Mouse (Mus musculus) right cerebral cortex, postnatal 4 days (tissue): Measurements from ENCODE around the gene Ano2.

Experiments
- DNase-seq: peaks from one replicate; pipeline ENCODE4 v3.0.0-alpha.2; 2022

The Ano2 gene

DNA sequence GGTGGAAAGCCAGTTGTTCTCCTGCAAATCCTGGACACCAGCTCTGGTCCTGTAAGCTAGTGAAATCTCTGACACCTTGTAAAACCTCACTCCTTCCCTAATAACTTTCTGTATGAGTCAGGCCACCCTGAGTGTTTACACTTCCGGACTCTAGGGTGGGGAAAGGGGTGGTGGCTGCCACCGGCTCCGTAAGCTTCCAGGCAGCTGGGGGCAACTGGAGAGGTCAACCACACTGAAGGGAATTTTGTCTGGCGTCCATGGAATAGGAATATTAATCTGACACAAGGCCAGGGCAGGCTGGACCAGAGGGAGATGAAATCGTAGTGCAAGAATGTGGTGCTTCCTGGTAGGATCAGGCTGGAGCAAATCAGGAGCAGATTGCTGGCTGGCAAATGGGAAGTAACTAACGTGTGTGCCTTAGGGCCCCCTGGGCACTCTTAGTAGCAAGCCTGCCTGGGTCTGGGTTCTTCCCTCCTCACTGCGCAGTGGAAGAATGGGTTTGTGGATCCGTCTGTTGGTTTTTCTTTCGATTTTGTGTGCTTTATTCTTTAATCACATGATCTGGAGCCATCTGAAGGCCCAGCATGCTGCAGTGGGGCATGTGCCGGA is 57.2 kb downstream of the Ano2 start:
- DNase-seq, result no peak

DNA sequence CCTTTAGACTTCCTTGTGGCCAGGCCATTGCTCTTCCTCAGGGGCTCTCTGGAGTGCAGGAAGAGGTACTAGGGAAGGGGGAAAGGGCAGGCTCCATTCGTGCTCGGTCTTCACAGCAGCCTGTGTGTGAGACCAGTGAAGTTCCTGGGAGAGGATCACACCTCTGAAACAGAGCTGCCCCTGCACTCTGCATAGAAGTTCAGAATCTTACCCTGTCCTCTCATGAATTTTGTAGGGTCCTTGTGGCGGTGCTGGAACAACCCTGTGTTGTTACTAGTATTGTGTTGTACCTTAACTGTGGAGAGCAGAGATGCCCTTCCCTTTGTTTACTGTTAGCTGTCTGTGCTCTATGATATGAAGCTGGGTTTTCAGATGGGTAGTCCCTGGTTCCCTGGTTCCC is 58.4 kb downstream of the Ano2 start:
- no peak for DNase-seq

DNA sequence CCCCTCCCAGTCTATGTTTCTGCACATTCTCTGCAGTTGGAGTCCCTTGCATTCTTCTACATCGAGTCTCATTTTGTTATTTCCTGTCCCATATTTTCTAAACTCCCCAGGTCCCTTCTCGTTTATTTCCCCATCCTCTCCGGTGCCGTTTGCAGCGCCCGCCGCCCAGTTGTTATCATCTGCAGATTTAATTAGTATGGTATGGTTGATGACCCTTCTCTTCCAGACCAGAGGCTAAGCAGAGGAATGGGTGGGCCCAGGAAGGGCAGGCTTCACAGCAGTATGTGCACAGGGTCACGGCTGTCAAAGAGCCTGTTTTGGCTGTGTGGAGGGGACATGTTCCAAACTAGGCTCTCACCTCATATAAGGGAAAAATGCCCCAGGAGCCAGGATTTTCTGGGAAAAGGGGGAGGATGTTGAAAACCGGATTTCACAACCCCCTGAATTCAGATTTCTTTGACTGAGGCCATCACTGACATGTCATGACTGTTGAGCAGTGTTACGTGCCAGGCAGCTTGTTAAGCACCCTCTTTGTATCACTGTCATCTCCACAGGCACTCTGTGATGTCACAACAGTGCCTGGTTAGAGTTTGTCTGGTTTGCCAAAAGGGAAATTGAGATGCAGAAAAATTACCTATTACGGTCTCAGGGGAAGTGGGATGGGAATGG is 72.8 kb downstream of the Ano2 start:
- DNase-seq, result no peak

DNA sequence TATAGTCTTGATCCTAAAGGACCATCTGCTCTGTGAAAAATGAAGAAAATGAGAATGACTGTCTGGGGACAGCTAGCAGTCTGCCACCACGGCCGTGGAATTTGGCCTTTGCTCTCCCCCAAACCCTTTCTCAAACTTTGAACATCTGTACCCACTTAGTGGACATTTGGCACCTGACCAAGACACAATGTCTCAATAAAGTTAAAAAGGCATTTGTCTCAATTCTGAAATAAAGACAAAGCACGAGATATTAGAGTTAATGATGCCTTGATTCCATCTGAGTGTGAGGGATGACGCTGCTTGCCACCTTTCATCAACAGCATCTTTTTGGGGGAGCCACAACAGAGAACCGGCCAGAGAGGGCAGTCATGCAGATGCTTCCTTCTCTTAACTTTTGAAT is 83.0 kb downstream of the Ano2 start:
- no peak for DNase-seq

DNA sequence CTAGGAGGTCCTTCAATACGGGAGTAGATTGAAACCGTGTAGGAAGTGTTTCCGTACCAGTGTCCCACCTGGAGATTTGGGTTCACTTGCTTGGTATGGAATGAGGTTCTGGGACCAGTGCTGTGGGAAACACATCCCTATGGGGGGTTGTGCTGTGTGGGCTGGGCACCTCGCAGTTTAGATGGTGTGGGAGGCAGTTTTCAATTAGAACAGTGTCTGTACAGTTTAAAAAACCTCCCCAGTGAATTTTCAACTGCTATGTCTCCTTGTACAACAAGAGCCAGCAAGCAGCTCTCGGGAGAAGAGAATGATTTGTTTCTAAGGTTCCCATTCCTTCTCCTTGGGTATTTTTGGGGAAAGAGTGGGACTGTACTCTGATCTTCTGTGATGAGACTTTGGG is 86.1 kb downstream of the Ano2 start:
- DNase-seq, result no peak

DNA sequence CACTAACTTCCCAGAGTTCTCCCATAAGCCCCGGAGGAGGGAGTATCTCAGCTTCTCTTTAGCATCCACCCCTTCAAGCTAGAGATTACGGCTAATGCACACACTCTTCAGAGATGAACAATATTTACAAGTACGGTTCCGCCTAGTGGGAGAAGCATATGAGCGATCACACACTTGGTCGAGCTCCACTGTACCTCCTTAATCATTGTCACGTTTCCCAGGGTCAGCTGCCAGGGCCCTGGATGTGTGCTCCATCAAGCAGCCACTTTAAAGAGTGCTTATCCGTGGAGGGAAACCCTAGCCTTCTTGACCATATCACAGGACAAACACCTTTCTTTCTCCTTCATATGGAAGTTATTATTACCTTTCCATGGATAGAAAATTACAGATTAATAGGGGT is 112.7 kb downstream of the Ano2 start:
- DNase-seq, result no peak

DNA sequence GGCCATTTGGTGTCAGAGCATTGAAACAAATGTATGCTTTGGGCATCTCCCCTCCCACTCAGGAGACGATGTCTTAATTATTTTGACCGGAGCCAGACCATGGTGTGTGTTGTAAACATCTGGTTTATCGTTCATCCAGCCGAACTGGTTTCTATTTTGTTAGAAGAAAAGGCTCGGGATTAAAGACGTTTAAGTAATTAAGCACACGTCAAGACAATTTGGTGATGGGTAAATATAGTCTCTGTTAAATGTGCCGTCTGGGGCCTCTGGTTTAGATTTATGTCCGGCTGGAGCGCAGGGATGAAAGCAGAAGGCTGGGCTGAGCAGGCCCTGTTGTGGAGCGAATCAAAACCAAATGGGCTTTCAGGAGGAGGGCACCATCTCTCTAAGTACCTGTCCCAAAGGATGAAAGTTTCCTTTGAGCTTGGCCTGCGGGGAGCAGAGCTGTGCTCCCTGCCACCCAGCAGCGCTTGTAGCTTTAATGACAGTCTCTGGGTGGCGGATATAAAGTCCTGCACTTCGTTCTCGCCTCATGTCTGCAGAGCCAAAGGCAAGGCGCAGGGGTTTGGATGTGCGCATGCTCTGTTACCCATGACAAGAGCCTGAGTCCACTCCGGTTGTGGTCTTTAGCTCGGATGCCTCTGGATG is 113.3 kb downstream of the Ano2 start:
- peak; percentile 2 for DNase-seq

DNA sequence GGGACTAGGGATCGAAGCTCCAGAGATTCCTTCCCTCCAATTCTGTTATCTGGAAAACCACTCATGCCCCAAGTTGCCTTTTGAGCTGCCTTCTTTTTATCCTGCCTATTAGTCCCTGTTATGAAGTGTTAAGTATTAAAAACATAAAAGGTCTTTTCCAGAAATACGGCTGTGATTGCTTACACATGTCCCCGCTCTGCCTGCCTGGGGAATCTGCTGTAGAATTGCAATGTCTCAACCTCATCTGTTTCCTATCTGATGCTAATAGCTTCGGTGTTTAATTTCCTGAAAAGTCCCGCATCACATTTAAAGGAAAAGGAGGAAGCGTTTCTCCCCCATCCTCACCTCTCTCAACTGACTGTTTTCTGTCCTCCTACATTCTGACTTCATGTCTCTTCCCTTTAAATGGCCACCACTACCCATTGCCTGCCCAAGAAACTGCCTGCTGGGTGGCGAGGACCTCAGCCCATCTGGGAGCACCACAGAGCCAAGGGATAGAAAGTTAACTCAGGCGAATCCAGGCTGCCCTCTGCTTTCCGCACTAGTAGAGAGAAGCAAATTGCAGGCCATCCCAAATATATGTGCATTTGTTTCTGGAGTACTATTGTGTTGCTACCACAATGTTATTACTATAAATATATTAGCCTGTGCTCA is 118.9 kb downstream of the Ano2 start:
- no peak for DNase-seq

DNA sequence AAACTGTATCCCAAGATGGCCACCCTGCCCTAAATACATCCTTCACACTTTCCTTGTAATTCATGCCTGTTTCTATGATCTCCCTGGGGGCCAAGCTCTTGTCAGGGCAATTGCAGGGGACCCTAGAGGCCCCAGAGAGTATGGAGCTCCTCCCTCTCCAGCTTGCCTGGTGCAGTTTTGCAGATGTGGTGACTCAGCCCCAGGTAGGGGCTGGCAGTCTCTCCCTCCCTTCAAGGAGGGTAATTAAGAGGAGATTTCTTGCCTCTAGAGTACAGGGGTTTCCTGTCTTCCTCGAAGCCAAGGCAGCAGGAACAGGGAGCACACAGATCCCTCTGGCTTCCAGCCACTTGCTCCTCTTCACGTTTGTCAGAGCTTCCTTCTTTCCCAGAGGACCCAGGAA is 121.2 kb downstream of the Ano2 start:
- no peak for DNase-seq

DNA sequence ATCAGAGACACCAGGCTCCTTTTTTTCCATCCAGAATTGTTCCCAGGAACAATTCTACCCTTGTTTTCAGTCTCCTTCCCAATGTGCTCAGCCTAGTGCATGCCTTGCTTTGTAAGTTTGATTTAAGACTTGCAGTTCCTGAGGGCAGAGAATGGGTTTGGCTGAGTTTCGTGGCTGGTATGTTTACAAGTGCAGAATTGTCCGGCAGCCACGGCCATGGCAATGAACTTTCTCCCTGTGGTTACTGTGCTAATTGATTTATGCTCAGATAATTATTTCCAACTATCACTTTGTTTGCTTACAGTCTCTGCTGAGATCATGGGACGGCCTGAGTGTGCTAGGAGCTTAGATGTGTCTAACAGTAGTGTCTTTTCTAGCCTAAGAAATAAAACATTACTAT is 147.9 kb downstream of the Ano2 start:
- DNase-seq, result no peak

DNA sequence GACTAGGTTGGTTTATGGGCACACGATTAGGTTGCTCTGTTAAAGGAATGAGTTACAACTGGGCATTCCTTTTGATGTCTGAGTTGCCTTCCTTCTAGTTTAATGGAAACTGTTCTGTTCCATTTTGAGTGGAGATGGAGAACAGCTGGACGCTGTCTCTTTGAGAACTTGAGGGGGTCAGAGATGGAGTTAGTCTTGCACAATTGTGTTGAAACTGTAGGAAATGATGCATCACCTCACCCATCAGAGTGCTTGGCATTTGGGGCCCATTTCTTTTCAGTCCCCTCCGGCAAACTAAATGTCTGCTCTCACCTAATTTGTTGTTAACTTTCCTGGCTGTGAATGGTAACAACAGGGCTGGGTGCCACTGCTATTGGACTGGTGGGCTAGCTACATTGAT is 151.1 kb downstream of the Ano2 start:
- no peak for DNase-seq

DNA sequence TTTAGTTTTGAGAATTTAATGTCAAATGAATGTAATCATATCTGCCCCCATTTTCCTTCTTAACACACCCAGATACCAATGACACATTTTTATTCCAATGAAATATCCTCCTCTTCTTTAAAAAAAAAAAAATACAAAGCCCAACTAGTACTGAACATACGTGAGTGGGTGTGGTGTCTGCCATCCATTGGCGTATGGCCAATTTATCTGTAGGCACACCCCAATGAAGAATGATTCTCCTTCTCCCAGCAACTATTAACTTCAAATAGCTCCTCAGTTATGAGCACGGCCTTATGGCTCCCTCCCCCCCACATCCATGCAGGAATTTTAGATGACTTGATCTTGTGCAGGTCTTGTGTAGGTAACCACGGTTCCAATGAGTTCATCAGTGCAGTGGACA is 161.0 kb downstream of the Ano2 start:
- DNase-seq, result no peak

DNA sequence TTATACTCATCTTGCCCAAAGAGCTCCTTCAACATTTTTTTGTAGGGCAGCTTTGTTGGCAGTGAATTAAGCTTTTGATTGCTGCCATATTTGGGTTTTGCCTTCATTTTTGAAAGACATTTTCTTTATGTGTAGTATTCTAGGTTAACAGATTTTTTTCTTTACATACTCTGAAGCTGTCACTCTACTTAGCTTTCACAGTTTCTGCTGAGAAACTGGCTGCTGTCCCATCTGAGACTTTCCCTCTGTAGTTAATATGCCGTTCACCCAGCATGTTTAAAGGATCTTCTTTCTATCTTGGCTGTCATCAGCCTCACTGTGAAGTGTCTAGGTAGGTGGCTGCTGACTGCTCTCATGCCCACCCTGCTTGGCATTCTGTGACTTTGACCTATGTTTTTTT is 168.1 kb downstream of the Ano2 start:
- peak; percentile 54 for DNase-seq

DNA sequence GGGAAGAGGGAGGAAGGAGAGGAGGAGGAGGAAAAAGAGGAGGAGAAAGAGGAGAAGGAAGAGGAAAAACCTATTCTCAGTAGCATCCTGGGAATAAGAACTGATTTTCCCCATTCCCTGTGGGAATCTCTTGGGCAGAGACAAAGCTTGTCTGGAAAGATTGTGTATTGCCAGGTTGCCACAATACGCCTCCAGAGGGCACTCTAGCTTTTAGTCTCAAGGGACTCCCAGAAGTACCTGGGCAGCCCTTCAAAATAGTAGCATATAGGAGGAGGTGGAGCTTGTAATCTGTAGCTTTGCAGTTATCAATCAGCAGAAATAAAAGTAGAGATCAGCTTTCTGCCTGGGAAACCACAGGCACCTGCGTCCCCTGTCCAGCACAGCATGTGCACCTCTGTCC is 178.3 kb downstream of the Ano2 start:
- peak; percentile 57 for DNase-seq

DNA sequence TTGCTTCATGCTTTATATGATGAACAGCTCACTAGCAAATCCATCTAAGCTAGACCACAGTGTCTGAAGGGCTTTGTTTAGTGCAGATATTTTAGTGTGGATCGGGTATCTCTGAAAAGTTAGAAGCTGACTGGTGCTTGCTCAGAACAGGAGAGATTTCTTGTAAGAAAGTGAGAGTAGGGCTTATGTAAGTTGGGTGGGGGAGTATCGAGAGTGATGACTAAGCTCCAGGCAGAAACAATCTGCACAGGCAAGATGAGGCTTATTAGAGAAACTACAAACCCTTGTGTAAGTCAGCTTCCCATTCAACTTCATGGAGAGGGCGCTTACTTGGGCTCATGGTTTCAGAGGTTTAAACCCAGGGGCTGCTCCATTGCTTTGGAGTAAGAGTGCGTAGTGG is 181.3 kb downstream of the Ano2 start:
- DNase-seq, result no peak

DNA sequence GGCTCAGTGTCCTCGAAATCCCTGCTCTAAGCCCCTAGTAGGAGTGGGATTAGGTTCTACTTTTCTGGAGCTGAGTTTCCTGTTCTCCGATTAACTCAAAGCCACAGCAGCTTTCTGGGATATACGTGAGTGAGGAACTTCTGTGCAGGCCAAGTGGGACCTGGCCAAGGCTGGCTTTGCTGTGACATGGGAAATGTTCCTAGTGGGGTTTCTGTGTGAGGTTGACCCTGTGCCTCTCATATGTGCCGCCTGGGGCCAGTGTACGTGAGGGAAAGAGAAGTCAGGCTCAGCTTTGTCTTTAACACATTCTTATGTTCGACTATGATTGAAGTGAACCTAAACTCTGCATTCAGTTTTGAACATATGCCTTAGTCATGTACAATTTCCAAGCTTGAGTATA is 184.5 kb downstream of the Ano2 start:
- no peak for DNase-seq

DNA sequence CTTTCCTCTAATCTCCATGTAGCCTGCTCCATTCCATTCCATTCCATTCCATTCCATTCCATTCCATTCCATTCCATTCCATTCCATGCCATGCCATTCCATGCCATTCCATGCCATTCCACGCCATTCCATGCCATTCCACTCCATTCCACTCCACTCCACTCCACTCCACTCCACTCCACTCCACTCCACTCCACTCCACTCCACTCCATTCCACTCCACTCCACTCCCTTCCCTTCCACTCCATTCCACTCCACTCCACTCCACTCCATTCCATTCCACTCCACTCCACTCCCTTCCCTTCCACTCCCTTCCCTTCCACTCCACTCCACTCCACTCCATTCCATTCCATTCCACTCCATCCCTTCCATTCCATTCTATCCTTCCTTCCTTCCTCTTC is 186.7 kb downstream of the Ano2 start:
- no peak for DNase-seq

DNA sequence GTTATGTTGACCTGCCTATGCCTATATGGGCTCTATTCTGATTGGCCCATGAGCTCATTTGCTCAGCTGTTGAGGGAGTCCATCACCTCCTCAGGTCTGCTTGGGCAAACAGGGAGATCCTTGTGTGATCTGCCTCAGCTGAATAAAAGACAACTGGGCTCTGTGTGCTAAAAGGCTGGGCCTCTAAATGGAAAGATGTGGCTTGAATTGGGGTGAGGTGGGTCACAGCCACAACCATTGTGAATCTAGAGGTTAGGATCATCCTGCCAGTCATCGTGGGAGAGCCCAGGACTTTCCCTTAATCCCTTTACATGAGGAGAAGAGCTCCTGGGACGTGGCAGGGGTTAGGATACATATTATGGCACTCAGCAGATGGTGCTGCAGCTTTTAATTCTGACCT is 188.5 kb downstream of the Ano2 start:
- no peak for DNase-seq

DNA sequence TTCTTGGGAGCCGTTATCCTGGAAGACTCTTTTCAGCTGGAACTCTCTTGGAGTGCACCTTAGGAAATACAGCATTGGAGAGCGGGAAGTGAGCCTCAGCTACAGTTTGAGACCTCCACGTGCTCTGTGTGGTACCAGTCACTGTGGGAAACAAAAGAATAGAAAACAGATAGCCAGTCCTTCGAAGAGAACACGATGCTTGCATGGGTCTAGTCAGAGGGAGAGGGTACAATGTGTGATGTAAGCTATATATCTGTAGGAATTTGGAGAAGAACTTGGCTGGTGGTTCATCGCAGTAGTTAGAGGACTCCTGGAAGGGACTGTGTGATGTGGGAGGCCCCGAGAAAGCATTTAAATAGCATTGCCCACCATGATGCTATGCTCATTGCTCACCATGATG is 189.1 kb downstream of the Ano2 start:
- DNase-seq, result no peak

DNA sequence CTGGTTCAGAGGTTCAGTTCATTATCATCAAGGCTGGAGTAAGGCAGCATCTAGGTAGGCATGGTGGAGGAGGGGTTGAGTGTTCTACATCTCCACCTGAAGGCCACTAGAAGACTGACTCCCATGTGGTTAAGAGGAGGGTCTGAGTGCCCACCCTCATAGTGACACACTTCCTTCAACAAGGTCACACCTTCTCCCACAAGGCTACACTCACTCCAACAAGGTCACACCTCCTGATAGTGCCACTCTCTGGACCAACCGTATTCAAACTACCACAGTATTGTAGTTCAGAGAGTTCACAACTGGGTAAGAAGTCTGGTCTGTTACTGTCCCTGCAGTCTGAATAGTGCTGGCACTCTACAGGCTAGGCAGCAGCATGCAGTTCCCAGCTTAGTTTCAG is 198.4 kb downstream of the Ano2 start:
- DNase-seq, result no peak

DNA sequence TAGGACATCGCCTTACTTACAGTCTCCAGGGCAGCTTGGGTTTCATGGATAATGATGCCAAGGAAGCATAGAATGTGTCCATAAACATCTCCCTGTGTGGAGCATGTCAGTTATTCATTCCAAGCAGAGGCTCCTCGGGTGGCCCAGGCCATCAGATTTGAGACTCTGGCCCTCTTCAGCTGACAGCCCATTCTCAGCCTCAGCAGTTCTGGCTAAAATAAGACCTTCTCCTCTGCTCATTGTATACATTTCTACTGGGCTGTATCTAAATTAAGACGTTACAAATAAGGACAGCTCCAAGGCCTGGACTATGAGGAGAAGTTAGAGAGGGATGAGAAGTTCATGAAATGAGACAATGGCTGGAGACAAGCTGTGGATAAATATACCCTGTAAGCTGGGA is 204.1 kb downstream of the Ano2 start:
- DNase-seq, result no peak

DNA sequence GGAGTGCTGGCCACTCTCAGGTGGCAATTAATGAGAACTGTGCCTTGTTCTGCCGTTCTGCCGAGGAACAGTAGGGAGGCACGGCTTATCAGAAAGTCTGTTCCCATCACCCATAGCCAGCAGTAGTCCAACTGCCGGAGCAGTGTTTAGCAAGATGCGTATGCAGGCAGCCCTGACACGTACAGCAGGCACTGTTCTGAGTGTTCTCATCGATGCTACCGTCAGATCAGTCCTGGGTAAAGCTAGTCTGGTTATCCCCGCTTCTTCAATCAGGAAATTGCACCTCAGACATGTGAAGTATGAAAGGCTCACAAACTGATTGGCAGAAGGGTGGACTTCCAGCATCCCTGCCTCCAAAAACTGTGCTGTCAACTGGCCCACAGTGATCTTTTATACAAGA is 224.2 kb downstream of the Ano2 start:
- no peak for DNase-seq

DNA sequence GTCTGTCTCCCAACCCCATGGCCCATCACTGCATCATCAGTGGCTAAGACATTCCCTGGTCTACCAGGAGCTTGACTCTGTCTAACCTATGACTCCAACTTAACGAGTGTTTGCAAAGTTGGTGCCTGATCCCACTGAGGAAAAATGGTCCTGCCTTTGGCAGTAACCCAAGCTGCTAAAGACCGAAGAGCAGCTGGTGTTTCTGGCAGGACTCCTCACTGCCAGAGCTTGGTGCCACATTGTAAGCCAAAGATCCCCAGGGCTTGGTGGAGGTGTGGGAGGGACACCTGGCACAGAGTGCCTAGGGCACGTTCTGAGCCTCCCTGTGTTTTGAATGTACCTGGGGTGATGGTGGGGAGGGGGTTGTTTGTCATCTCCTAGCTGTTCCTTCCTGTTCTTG is 232.5 kb downstream of the Ano2 start:
- no peak for DNase-seq

DNA sequence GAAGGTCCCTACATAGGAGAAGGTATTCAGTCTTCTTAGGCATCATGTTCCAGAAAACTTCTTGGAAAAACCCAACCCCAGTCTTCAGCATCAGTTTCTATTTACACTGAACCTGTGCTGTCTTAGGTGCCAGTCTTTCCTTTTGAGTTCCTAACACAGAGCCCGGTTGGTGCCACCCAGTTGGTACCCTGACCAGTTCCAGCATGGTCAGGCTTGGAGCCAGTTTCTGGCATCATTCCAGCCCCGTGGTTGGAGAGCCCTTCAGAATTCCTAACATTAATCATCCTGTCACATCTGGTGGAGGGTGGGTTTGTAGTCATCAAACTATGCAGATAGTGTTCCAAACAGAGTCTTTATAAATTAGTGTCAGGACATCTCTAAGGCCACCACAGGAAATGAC is 234.8 kb downstream of the Ano2 start:
- DNase-seq, result no peak
